ENCODE assay signal across 27 mouse cellular contexts in genomic region chr10:77528634-77529033, GRCm38 (mm10). TPM values are rescaled to one million over a fixed set of nuclear protein-coding genes. Genes with fewer than 3 reads are reported as not detected.
DNase-seq lines count a peak whose midpoint lies in the region; ATAC-seq lines count a peak whose summit lies in the region.
"Had no signal": no experiment of that assay in that cellular context is flagged by ENCODE, and none has a peak within 500 bp of the region (broad histone marks: within the 10 kb centered on the region; RNA-seq: fewer than 3 reads in every experiment).

No protein-coding gene starts in this region.

- no peak overlapping the region for H3K4me2 ChIP-seq in liver, embryonic 12.5 days
- H3K4me2 ChIP-seq in intestine, embryonic 16.5 days (ENCODE audit: low read depth, low read length) = no peak overlapping the region
- H3K4me2 ChIP-seq in liver, embryonic 16.5 days (ENCODE audit: low read depth, low read length) = no peak overlapping the region
- H3K4me2 ChIP-seq: embryonic facial prominence, embryonic 15.5 days; forebrain, embryonic 15.5 days; heart, embryonic 12.5 days; hindbrain, embryonic 12.5 days had no signal

- H3K27ac ChIP-seq in liver, embryonic 12.5 days = no peak overlapping the region
- no peak overlapping the region for H3K27ac ChIP-seq in intestine, embryonic 16.5 days (ENCODE audit: low read length)
- H3K27ac ChIP-seq in liver, embryonic 16.5 days (ENCODE audit: low read length) = no peak overlapping the region
- H3K27ac ChIP-seq: embryonic facial prominence, embryonic 15.5 days; forebrain, embryonic 15.5 days; hindbrain, embryonic 12.5 days; limb, embryonic 10.5 days; midbrain, embryonic 10.5 days had no signal

- ATAC-seq in liver, embryonic 12.5 days = no peak
- peak; percentile 86 for ATAC-seq in intestine, embryonic 16.5 days
- ATAC-seq in liver, embryonic 16.5 days (ENCODE audit: low read depth) = peak; percentile 75
- ATAC-seq: activated CD4-positive, CD25-positive, alpha-beta regulatory T cell, adult 4 months; forebrain, embryonic 15.5 days; midbrain, embryonic 16.5 days had no signal

- no peak overlapping the region for H3K4me3 ChIP-seq in liver, embryonic 12.5 days
- H3K4me3 ChIP-seq in intestine, embryonic 16.5 days (ENCODE audit: low read length) = no peak overlapping the region
- H3K4me3 ChIP-seq in liver, embryonic 16.5 days (ENCODE audit: low read depth, low read length) = no peak overlapping the region
- H3K4me3 ChIP-seq: embryonic facial prominence, embryonic 15.5 days; forebrain, embryonic 15.5 days; heart, embryonic 12.5 days; hindbrain, embryonic 12.5 days; limb, embryonic 10.5 days; midbrain, embryonic 10.5 days had no signal

- no peaks in the 10 kb centered on the region for H3K36me3 ChIP-seq in liver, embryonic 12.5 days
- H3K36me3 ChIP-seq in intestine, embryonic 16.5 days (ENCODE audit: control insufficient read depth, insufficient read depth, low read length) = no peaks in the 10 kb centered on the region
- H3K36me3 ChIP-seq in liver, embryonic 16.5 days (ENCODE audit: control insufficient read depth, insufficient read depth) = no peaks in the 10 kb centered on the region
- H3K36me3 ChIP-seq: embryonic facial prominence, embryonic 15.5 days; forebrain, embryonic 15.5 days; heart, embryonic 12.5 days; hindbrain, embryonic 12.5 days; limb, embryonic 10.5 days; midbrain, embryonic 10.5 days had no signal

- no peak overlapping the region for H3K9ac ChIP-seq in liver, embryonic 12.5 days
- no peak overlapping the region for H3K9ac ChIP-seq in intestine, embryonic 16.5 days (ENCODE audit: low read depth, low read length)
- no peak overlapping the region for H3K9ac ChIP-seq in liver, embryonic 16.5 days (ENCODE audit: low read depth, low read length)
- H3K9ac ChIP-seq: embryonic facial prominence, embryonic 15.5 days; forebrain, embryonic 15.5 days; heart, embryonic 12.5 days; hindbrain, embryonic 12.5 days had no signal

- 70% methylated on average over 6 of the region's 6 CpGs for WGBS in liver, embryonic 12.5 days (ENCODE audit: insufficient replicate concordance)
- WGBS in intestine, embryonic 16.5 days = 77% methylated on average over 6 of the region's 6 CpGs
- WGBS in liver, embryonic 16.5 days (ENCODE audit: insufficient replicate concordance) = 53% methylated on average over 6 of the region's 6 CpGs

- H3K4me1 ChIP-seq in liver, embryonic 12.5 days = peaks cover 57% of the 10 kb centered on the region
- H3K4me1 ChIP-seq in intestine, embryonic 16.5 days (ENCODE audit: control insufficient read depth, insufficient read depth, low read length) = 0 out of 2 replicates have a peak, but pooled peaks cover 3% of the 10 kb centered on the region
- peaks cover 10% of the 10 kb centered on the region for H3K4me1 ChIP-seq in liver, embryonic 16.5 days (ENCODE audit: control insufficient read depth, low read depth, low read length)
- H3K4me1 ChIP-seq: embryonic facial prominence, embryonic 15.5 days; forebrain, embryonic 15.5 days; hindbrain, embryonic 12.5 days had no signal

- no peaks in the 10 kb centered on the region for H3K27me3 ChIP-seq in liver, embryonic 12.5 days (replicated peaks)
- H3K27me3 ChIP-seq in intestine, embryonic 16.5 days (replicated peaks; ENCODE audit: control insufficient read depth, insufficient read depth, low read length) = no peaks in the 10 kb centered on the region
- no peaks in the 10 kb centered on the region for H3K27me3 ChIP-seq in liver, embryonic 16.5 days (ENCODE audit: control insufficient read depth, insufficient read depth, low read depth, low read length)
- H3K27me3 ChIP-seq: CH12.LX; embryonic facial prominence, embryonic 15.5 days; forebrain, embryonic 15.5 days; hindbrain, embryonic 12.5 days had no signal

- DNase-seq in liver = peak; percentile 62
- no peak for DNase-seq in cerebellum, postnatal 25 days
- no peak for DNase-seq in spleen, postnatal 36 days (ENCODE audit: low spot score in 2 of 2)
- DNase-seq in embryo, embryonic 9.5 days (ENCODE audit: extremely low spot score) = no peak
- DNase-seq: adrenal gland, adult 8-10 months; cerebellum, adult 8-10 months; gastrocnemius, postnatal 10 days; heart, postnatal 14 days; kidney, adult 8-10 months; kidney, postnatal 10 days; lung, adult 18-20 months; lung, postnatal 10 days; spleen, adult 18-20 months; thymus, postnatal 14 days had no signal

- H3K9me3 ChIP-seq in liver, embryonic 12.5 days (replicated peaks) = no peaks in the 10 kb centered on the region
- no peaks in the 10 kb centered on the region for H3K9me3 ChIP-seq in intestine, embryonic 16.5 days (ENCODE audit: control insufficient read depth, low read length)
- no peaks in the 10 kb centered on the region for H3K9me3 ChIP-seq in liver, embryonic 16.5 days (replicated peaks; ENCODE audit: control insufficient read depth, low read length)
- H3K9me3 ChIP-seq: embryonic facial prominence, embryonic 15.5 days; forebrain, embryonic 15.5 days; G1E; heart, embryonic 12.5 days; hindbrain, embryonic 12.5 days; limb, embryonic 10.5 days; midbrain, embryonic 10.5 days had no signal

RNA-seq across cellular contexts. Expression of gene Itgb2, which starts 1.4 kb away (rescaled TPM):
- polyA plus RNA-seq in liver, embryonic 12.5 days (2016; fragmentation: Nextera tagmentation; extraction: Ambion mirVana) = 13.5 and 13.9 TPM in 2 replicates
- 3.8 and 3.9 TPM in 2 replicates for polyA plus RNA-seq in intestine, embryonic 16.5 days (2015; fragmentation: Nextera tagmentation; extraction: Ambion mirVana)
- polyA plus RNA-seq in liver, embryonic 16.5 days (2015; fragmentation: Nextera tagmentation; extraction: Ambion mirVana) = 18.2 and 20.6 TPM in 2 replicates

RNA-seq across cellular contexts. Expression of gene Fam207a, which starts 13.0 kb away (rescaled TPM):
- polyA plus RNA-seq in liver, embryonic 12.5 days (2016; fragmentation: Nextera tagmentation; extraction: Ambion mirVana) = 32.7 and 33.7 TPM in 2 replicates
- 39.0 and 43.8 TPM in 2 replicates for polyA plus RNA-seq in intestine, embryonic 16.5 days (2015; fragmentation: Nextera tagmentation; extraction: Ambion mirVana)
- 12.1 and 13.8 TPM in 2 replicates for polyA plus RNA-seq in liver, embryonic 16.5 days (2015; fragmentation: Nextera tagmentation; extraction: Ambion mirVana)

RNA-seq across cellular contexts. Expression of gene Pttg1ip, which starts 52.9 kb away (rescaled TPM):
- polyA plus RNA-seq in liver, embryonic 12.5 days (2016; fragmentation: Nextera tagmentation; extraction: Ambion mirVana) = 68.8 and 72.8 TPM in 2 replicates
- 177 and 181 TPM in 2 replicates for polyA plus RNA-seq in intestine, embryonic 16.5 days (2015; fragmentation: Nextera tagmentation; extraction: Ambion mirVana)
- 87.3 and 94.5 TPM in 2 replicates for polyA plus RNA-seq in liver, embryonic 16.5 days (2015; fragmentation: Nextera tagmentation; extraction: Ambion mirVana)
